7 mouse cellular contexts compared by ENCODE assay signal in genomic region chr2:84734919-84735318, GRCm38 (mm10). TPM values are rescaled to one million over a fixed set of nuclear protein-coding genes. Genes with fewer than 3 reads are reported as not detected.
A peak's percentile ranks its signal among the peaks of the same experiment; 100 is the strongest.
DNase-seq lines count a peak whose midpoint lies in the region; ATAC-seq lines count a peak whose summit lies in the region.

No protein-coding gene starts in this region.

- peaks cover 3% of the 10 kb centered on the region for H3K27me3 ChIP-seq in lung, embryonic 16.5 days (ENCODE audit: control insufficient read depth, insufficient read depth, low read depth, low read length)
- H3K27me3 ChIP-seq in forebrain, embryonic 13.5 days = no peaks in the 10 kb centered on the region
- H3K27me3 ChIP-seq in limb, embryonic 13.5 days = no peaks in the 10 kb centered on the region
- no peaks in the 10 kb centered on the region for H3K27me3 ChIP-seq in stomach, embryonic 14.5 days (ENCODE audit: control insufficient read depth, insufficient read depth, low read length)

- H3K9me3 ChIP-seq in lung, embryonic 16.5 days (ENCODE audit: control insufficient read depth, low read length) = no peaks in the 10 kb centered on the region
- no peaks in the 10 kb centered on the region for H3K9me3 ChIP-seq in forebrain, embryonic 13.5 days (replicated peaks)
- no peaks in the 10 kb centered on the region for H3K9me3 ChIP-seq in limb, embryonic 13.5 days
- H3K9me3 ChIP-seq in stomach, embryonic 14.5 days (ENCODE audit: control insufficient read depth, low read depth, low read length) = no peaks in the 10 kb centered on the region

- H3K4me2 ChIP-seq in lung, embryonic 16.5 days (ENCODE audit: low read depth, low read length) = peak overlapping the region; percentile 48
- peak overlapping the region; percentile 78 for H3K4me2 ChIP-seq in forebrain, embryonic 13.5 days
- H3K4me2 ChIP-seq in limb, embryonic 13.5 days (replicated peaks) = peak overlapping the region; percentile 73
- H3K4me2 ChIP-seq in stomach, embryonic 14.5 days (replicated peaks; ENCODE audit: low read depth, low read length) = peak overlapping the region; percentile 66

- WGBS in lung, embryonic 16.5 days = 4% methylated on average over 2 of the region's 2 CpGs
- WGBS in forebrain, embryonic 13.5 days = 0% methylated on average over 2 of the region's 2 CpGs
- WGBS in limb, embryonic 13.5 days = 5% methylated on average over 2 of the region's 2 CpGs
- 8% methylated on average over 2 of the region's 2 CpGs for WGBS in stomach, embryonic 14.5 days

- H3K9ac ChIP-seq in lung, embryonic 16.5 days (ENCODE audit: low read length) = no peak overlapping the region; the same call in 1 of the 2 replicates
- H3K9ac ChIP-seq in forebrain, embryonic 13.5 days = peak overlapping the region; percentile 82
- H3K9ac ChIP-seq in limb, embryonic 13.5 days = peak overlapping the region; percentile 72
- H3K9ac ChIP-seq in stomach, embryonic 14.5 days (replicated peaks; ENCODE audit: low read depth, low read length) = no peak overlapping the region

- DNase-seq in lung, postnatal 25 days (ENCODE audit: low spot score) = no peak
- DNase-seq in urinary bladder, postnatal 14 days (ENCODE audit: low spot score) = no peak

- H3K4me3 ChIP-seq in lung, embryonic 16.5 days (ENCODE audit: low read length) = peak overlapping the region; percentile 38
- peak overlapping the region; percentile 57 for H3K4me3 ChIP-seq in forebrain, embryonic 13.5 days
- H3K4me3 ChIP-seq in limb, embryonic 13.5 days = peak overlapping the region; percentile 55
- peak overlapping the region; percentile 39 for H3K4me3 ChIP-seq in stomach, embryonic 14.5 days (ENCODE audit: low read depth, low read length)

- no peak overlapping the region for H3K27ac ChIP-seq in lung, embryonic 16.5 days (ENCODE audit: low read length)
- H3K27ac ChIP-seq in forebrain, embryonic 13.5 days = peak overlapping the region; percentile 79
- no peak overlapping the region for H3K27ac ChIP-seq in limb, embryonic 13.5 days
- no peak overlapping the region for H3K27ac ChIP-seq in stomach, embryonic 14.5 days (ENCODE audit: low read length)

- ATAC-seq in lung, embryonic 16.5 days (ENCODE audit: low read depth) = no peak
- ATAC-seq in forebrain, embryonic 13.5 days = no peak
- ATAC-seq in limb, embryonic 13.5 days (ENCODE audit: low FRiP score, low read depth) = no peak; the same call in 1 of the 2 replicates
- ATAC-seq in stomach, embryonic 14.5 days (ENCODE audit: insufficient number of reproducible peaks, insufficient read depth, low FRiP score, low read depth) = no peak
- no peak for ATAC-seq in megakaryocyte progenitor cell, adult 5-6 weeks (replicated peaks; ENCODE audit: poor library complexity)

- H3K4me1 ChIP-seq in lung, embryonic 16.5 days (replicated peaks; ENCODE audit: control insufficient read depth, insufficient read depth, low read length) = peaks cover 41% of the 10 kb centered on the region
- peaks cover 61% of the 10 kb centered on the region for H3K4me1 ChIP-seq in forebrain, embryonic 13.5 days
- peaks cover 65% of the 10 kb centered on the region for H3K4me1 ChIP-seq in limb, embryonic 13.5 days
- H3K4me1 ChIP-seq in stomach, embryonic 14.5 days (ENCODE audit: control insufficient read depth, insufficient read depth, low read length) = peaks cover 42% of the 10 kb centered on the region

- no peaks in the 10 kb centered on the region for H3K36me3 ChIP-seq in lung, embryonic 16.5 days (ENCODE audit: control insufficient read depth, insufficient read depth, low read length)
- H3K36me3 ChIP-seq in forebrain, embryonic 13.5 days (ENCODE audit: poor library complexity, severe bottlenecking) = no peaks in the 10 kb centered on the region
- peaks cover under 1% of the 10 kb centered on the region for H3K36me3 ChIP-seq in limb, embryonic 13.5 days
- no peaks in the 10 kb centered on the region for H3K36me3 ChIP-seq in stomach, embryonic 14.5 days (ENCODE audit: control insufficient read depth, insufficient read depth, low read length)

RNA-seq across cellular contexts. Expression of gene Ypel4, which starts 1.1 kb away (rescaled TPM):
- 5.2 and 6.9 TPM in 2 replicates for polyA plus RNA-seq in lung, embryonic 16.5 days (2015; fragmentation: Nextera tagmentation; extraction: Ambion mirVana)
- polyA plus RNA-seq in forebrain, embryonic 13.5 days (2015; fragmentation: Nextera tagmentation; extraction: Ambion mirVana) = 18.2 and 19.5 TPM in 2 replicates
- 10.2 and 11.2 TPM in 2 replicates for polyA plus RNA-seq in limb, embryonic 13.5 days (2015; fragmentation: Nextera tagmentation; extraction: Ambion mirVana)
- polyA plus RNA-seq in stomach, embryonic 14.5 days (2014; fragmentation: Nextera tagmentation; extraction: Ambion mirVana) = 9.3 and 10.7 TPM in 2 replicates
- 0.07 and 0.12 TPM in 2 replicates for total RNA-seq in megakaryocyte progenitor cell, adult 5-6 weeks (2015)
- 0.27 TPM in 1 of 2 replicates, not detected in the other for total RNA-seq in megakaryocyte progenitor cell, adult 5-6 weeks (2017)

RNA-seq across cellular contexts. Expression of gene Clp1, which starts 7.8 kb away (rescaled TPM):
- polyA plus RNA-seq in lung, embryonic 16.5 days (2015; fragmentation: Nextera tagmentation; extraction: Ambion mirVana) = 28.3 and 28.6 TPM in 2 replicates
- polyA plus RNA-seq in forebrain, embryonic 13.5 days (2015; fragmentation: Nextera tagmentation; extraction: Ambion mirVana) = 35.9 and 36.1 TPM in 2 replicates
- 39.7 and 41.0 TPM in 2 replicates for polyA plus RNA-seq in limb, embryonic 13.5 days (2015; fragmentation: Nextera tagmentation; extraction: Ambion mirVana)
- 26.7 and 28.9 TPM in 2 replicates for polyA plus RNA-seq in stomach, embryonic 14.5 days (2014; fragmentation: Nextera tagmentation; extraction: Ambion mirVana)
- 42.5 and 44.7 TPM in 2 replicates for total RNA-seq in megakaryocyte progenitor cell, adult 5-6 weeks (2015)
- total RNA-seq in megakaryocyte progenitor cell, adult 5-6 weeks (2017) = 37.3 and 43.5 TPM in 2 replicates

RNA-seq across cellular contexts. Expression of gene Gm19426, which starts 8.5 kb away (rescaled TPM):
- polyA plus RNA-seq in lung, embryonic 16.5 days (2015; fragmentation: Nextera tagmentation; extraction: Ambion mirVana) = 7.1 and 7.4 TPM in 2 replicates
- polyA plus RNA-seq in forebrain, embryonic 13.5 days (2015; fragmentation: Nextera tagmentation; extraction: Ambion mirVana) = 6.1 and 7.5 TPM in 2 replicates
- polyA plus RNA-seq in limb, embryonic 13.5 days (2015; fragmentation: Nextera tagmentation; extraction: Ambion mirVana) = 11.4 and 12.9 TPM in 2 replicates
- 5.1 and 5.9 TPM in 2 replicates for polyA plus RNA-seq in stomach, embryonic 14.5 days (2014; fragmentation: Nextera tagmentation; extraction: Ambion mirVana)
- total RNA-seq in megakaryocyte progenitor cell, adult 5-6 weeks (2015) = 0.39 TPM in 1 of 2 replicates, not detected in the other
- total RNA-seq in megakaryocyte progenitor cell, adult 5-6 weeks (2017) = not detected in 2 replicates

RNA-seq across cellular contexts. Expression of gene Zdhhc5, which starts 19.9 kb away (rescaled TPM):
- 24.2 and 28.2 TPM in 2 replicates for polyA plus RNA-seq in lung, embryonic 16.5 days (2015; fragmentation: Nextera tagmentation; extraction: Ambion mirVana)
- polyA plus RNA-seq in forebrain, embryonic 13.5 days (2015; fragmentation: Nextera tagmentation; extraction: Ambion mirVana) = 16.5 and 17.7 TPM in 2 replicates
- polyA plus RNA-seq in limb, embryonic 13.5 days (2015; fragmentation: Nextera tagmentation; extraction: Ambion mirVana) = 25.6 and 27.8 TPM in 2 replicates
- 35.9 and 36.5 TPM in 2 replicates for polyA plus RNA-seq in stomach, embryonic 14.5 days (2014; fragmentation: Nextera tagmentation; extraction: Ambion mirVana)
- total RNA-seq in megakaryocyte progenitor cell, adult 5-6 weeks (2015) = 44.0 and 46.1 TPM in 2 replicates
- 29.1 and 30.6 TPM in 2 replicates for total RNA-seq in megakaryocyte progenitor cell, adult 5-6 weeks (2017)

RNA-seq across cellular contexts. Expression of gene Serping1, which starts 40.3 kb away (rescaled TPM):
- 143 and 153 TPM in 2 replicates for polyA plus RNA-seq in lung, embryonic 16.5 days (2015; fragmentation: Nextera tagmentation; extraction: Ambion mirVana)
- 22.3 and 25.6 TPM in 2 replicates for polyA plus RNA-seq in forebrain, embryonic 13.5 days (2015; fragmentation: Nextera tagmentation; extraction: Ambion mirVana)
- polyA plus RNA-seq in limb, embryonic 13.5 days (2015; fragmentation: Nextera tagmentation; extraction: Ambion mirVana) = 25.4 and 30.1 TPM in 2 replicates
- polyA plus RNA-seq in stomach, embryonic 14.5 days (2014; fragmentation: Nextera tagmentation; extraction: Ambion mirVana) = 84.2 and 93.7 TPM in 2 replicates
- 0.22 TPM in 1 of 2 replicates, not detected in the other for total RNA-seq in megakaryocyte progenitor cell, adult 5-6 weeks (2015)
- total RNA-seq in megakaryocyte progenitor cell, adult 5-6 weeks (2017) = not detected in 2 replicates

Comparison
In these comparisons a context has a peak if more than half of its experiments do, and no peak if none do; other contexts are left out.
1. H3K9ac ChIP-seq: peak in forebrain, embryonic 13.5 days (single experiment) and limb, embryonic 13.5 days (single experiment); none in lung, embryonic 16.5 days (single experiment) and stomach, embryonic 14.5 days (single experiment).
2. Peak in every context shown above with its lines, with median percentiles within 50 percentile points of each other: H3K4me2 ChIP-seq and H3K4me3 ChIP-seq.